Mouse (Mus musculus) lung, postnatal 0 days (tissue): Measurements from ENCODE around the gene Cyp2b19.

Experiments used
- CTCF ChIP-seq: IDR thresholded peaks from 2 replicates; pipeline ENCODE4 v1.5.1; 2016; ENCODE audit warnings: antibody characterized with exemption, mild to moderate bottlenecking
- EP300 ChIP-seq: IDR thresholded peaks from 2 replicates; pipeline ENCODE4 v1.6.1; 2016; ENCODE audit warnings: antibody characterized with exemption, mild to moderate bottlenecking, control low read depth

DNA sequence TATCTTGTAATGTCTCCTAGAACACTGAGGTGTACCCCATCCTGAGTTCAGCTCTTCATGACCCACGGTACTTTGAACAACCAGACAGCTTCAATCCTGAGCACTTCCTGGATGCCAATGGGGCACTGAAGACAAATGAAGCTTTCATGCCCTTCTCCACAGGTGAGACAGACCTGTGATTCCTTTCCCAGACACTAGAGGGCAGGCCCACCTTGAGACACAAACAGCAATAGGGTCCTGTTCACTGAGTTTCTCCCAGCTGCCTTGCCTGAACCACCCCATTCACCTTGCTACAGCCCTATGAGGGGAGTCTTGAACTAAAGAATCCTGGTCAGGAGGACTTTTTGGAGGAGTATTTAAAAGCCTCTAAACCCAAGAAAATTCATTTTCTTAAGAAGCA lies 10.1 kb downstream of the Cyp2b19 start:
- TF ChIP-seq EP300 (no peak), CTCF (peak; percentile 74)
